Mouse (Mus musculus): ENCODE measurements around the gene Dennd1b. TPM values are rescaled to one million over a fixed set of nuclear protein-coding genes. Genes with fewer than 3 reads are reported as not detected.

Dennd1b gene
- polyA plus RNA-seq, 1 experiment from 2014 or later, result 5.1 TPM

DNA sequence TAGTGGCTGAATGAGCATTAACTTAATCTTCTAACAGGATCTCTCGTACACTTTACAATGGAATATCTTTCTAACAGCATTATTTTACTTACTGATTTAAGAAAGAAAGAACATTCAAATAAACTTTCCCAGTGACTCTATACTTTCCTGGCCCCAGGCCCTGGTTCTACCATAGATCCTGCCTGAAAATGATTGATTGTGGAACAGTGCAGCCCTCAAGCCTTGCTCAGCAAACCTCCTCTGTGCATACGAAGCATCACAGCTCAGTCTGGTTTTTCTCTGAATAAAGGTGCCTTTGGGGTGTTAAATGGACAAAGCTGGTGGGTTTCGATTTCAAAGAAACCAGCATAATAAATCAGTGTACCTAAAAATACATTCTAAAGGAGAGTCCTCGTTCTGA is 260.6 kb downstream of the Dennd1b start:
- no peak overlapping the region for H3K9ac ChIP-seq
- H3K27me3 ChIP-seq (replicated peaks), result no peaks in the 10 kb centered on the region
- H3K27ac ChIP-seq, result no peak overlapping the region
- H3K4me2 ChIP-seq, result no peak overlapping the region
- no peaks in the 10 kb centered on the region for H3K9me3 ChIP-seq (replicated peaks)
- no peak for ATAC-seq
- no peaks in the 10 kb centered on the region for H3K4me1 ChIP-seq
- 66% methylated on average over 4 of the region's 4 CpGs for WGBS (ENCODE audit: insufficient replicate concordance)
- no peaks in the 10 kb centered on the region for H3K36me3 ChIP-seq
- no peak overlapping the region for H3K4me3 ChIP-seq

- H3K27ac ChIP-seq, result no peak overlapping the region
- H3K4me2 ChIP-seq, result no peak overlapping the region
- no peaks in the 10 kb centered on the region for H3K4me1 ChIP-seq
- no peak overlapping the region for H3K9ac ChIP-seq
- 77% methylated on average over 6 of the region's 6 CpGs for WGBS (ENCODE audit: insufficient replicate concordance)
- ATAC-seq, result no peak
- H3K4me3 ChIP-seq, result no peak overlapping the region
- no peaks in the 10 kb centered on the region for H3K27me3 ChIP-seq (replicated peaks)
- no peaks in the 10 kb centered on the region for H3K36me3 ChIP-seq
- H3K9me3 ChIP-seq (replicated peaks), result no peaks in the 10 kb centered on the region
Observed at GRCm38 (mm10) chr1:139224309-139224949, 261.2 kb downstream of the Dennd1b start.

Other genes with a start within 250 kb of the Dennd1b start
- 0.54 and 0.80 TPM in 2 replicates for gene Lhx9, start 114.9 kb upstream of the Dennd1b start, polyA plus RNA-seq (2016; fragmentation: Nextera tagmentation; extraction: Ambion mirVana)
- 19.1 and 20.4 TPM in 2 replicates for gene 2310009B15Rik, start 106.6 kb upstream of the Dennd1b start, polyA plus RNA-seq (2016; fragmentation: Nextera tagmentation; extraction: Ambion mirVana)

Data from liver, embryonic 12.5 days (tissue).